Mouse (Mus musculus) layer of hippocampus, postnatal 36 days (tissue): Measurements from ENCODE around the gene Trmt44. TPM values are rescaled to one million over a fixed set of nuclear protein-coding genes. Genes with fewer than 3 reads are reported as not detected.

ENCODE experiments used
- DNase-seq, 2 experiments: peaks; one replicate each; pipeline ENCODE4 v3.0.0; 2022
- total RNA-seq, 2 experiments: library from RNA; stranded (reverse); gene quantifications; 2 replicates each; pipeline ENCODE4 v1.2.3; 2021

The Trmt44 gene
- total RNA-seq, 2 experiments from 2014 or later: 7.6 to 9.1 TPM

DNA sequence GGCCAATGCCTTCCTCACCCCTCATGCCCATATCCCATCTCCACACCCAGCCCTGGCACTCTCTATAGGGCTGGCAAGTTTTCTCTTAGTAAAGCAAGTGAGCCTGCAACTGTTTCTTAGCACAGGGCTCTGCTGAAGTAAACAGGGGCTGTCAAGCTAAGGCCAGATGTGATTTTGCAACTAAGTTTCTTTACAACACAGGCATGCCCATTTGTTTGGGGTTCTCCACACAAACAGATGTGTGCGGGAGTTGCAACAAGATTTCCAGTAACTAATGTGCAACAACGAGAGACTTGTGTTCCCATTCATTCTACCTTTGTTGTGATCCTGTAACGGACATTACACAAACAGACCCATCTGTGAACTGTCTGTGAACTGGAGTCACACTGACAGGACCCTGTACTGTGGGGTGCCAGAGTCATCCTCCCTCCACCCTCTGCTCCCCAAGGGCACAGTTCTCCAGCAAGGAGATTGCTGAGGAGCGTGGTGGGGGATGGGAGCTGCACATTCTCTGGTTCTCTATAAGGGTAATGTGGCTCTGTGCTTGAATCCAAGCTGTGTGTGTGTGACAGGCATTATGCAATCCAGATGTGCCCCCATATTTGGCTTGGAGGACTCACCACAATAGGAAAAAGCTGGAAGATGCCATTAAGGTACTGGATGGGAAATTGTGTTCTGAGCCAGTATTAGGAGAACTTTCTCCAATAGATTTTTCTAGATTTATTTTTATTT is 33.6 kb downstream of the Trmt44 start:
- no peak for DNase-seq

DNA sequence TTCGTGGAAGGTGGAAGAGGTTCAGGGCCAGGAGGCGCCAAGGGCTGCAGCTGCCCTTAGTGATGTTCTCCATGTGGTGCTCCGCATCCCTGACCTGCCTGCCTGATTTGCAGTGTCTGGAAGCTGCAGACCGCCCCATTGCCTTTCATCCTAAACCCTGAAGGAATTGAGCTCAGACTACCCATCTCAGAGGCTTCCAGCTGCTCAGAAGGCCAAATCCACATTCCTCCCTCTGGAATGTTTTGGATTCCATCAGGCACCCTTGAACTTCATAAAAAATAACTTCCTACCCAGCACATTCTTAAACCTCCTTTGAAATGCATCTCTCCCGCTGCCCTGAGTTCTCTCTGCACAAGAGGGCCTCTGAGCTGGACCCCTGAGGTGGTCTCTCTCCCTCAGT is 34.3 kb downstream of the Trmt44 start:
- no peak for DNase-seq

DNA sequence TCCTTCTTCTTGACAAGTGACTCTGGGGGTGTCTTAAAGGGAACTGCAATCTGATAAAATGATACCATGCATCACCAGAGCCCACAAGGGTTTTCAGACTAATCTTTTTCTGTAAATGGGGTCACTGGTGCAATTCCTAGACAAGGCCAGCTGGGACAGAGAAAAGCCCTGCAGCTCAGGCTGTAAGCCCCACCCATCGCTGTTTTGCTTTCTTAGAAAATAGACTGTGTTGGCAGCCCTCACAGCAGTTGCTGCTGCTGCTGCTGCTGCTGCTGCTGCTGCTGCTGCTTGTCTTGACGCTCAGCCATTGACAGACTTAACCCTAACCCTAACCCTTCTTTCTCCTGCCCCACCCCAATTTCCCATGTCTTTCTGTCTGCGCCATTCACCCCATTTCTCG is 35.3 kb downstream of the Trmt44 start:
- no peak for DNase-seq

DNA sequence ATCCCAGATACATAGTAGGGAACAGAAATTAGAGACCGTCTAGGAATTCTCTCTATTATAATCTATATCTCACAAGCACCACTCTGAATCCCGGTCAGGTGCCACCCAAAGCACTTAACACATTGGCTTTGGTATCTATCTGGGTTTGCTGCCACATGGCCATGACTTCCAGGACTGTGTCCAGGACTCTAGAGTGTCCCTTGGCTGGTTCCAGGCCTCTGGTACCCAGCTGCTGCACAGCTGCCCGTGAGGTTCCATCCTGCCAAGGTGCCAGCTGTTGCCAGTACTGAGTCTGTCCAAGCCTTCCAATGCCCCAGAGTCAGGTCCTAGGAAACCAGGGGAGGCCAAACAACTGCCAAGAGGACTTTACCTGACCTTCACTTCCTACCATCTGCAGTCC is 36.8 kb downstream of the Trmt44 start:
- DNase-seq: no peak

DNA sequence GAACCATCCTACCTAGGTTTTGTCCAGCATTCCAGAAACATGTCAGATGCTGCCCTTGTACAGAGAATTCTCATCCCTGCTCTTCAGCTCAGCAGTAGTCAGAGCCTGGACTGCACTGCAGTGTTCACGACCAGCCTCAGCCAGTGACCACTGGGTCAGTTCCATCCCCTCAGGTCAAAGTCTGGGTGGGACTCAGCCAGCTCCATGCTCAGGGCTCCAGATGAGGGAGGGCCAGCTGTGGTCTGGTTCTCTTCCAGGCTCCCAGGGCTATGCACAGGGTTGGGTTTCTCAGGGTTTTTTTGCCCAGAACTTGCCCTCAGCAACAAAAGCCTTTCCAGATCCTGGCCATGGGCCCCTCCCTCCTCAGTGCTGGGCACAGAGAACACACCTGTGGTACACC is 37.4 kb downstream of the Trmt44 start:
- DNase-seq: no peak

DNA sequence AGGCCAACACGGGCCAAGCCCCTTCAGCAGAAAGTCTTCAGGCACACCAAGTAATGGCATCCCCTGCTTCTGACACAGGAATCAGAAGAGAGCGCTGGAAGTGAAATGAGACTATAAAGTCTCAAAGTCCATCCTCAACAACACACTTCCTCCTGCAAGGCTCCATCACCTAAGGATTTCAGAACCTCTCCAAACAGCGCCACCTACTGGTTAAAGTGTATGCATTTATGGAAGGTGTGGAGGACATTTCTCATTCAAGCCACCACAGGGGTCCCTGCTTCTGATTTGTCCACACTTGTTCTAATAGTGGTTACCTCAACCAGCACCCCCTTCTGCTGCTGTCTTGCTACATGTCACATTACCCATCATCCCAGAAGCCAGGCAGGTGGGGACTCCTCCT is 38.6 kb downstream of the Trmt44 start:
- no peak for DNase-seq

DNA sequence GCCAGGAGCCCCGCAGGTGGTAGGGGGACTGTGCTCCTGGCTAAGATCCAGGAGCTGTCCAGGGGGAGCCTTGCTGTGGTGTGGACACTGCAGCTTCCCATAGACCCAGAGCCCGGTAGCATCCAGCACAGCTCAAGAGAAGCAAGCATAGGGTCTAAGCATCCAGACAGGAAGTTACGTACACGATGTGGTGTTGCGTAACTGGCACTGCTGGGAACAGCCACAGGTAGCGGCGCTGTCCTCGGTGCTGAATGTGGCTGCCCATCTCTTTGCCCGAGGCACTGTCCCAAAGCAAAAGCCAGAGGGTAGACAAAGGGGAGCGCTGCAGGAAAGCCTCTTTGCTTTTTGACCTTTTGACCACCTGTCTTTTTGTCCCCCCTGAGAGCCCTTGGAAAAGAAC is 43.3 kb downstream of the Trmt44 start:
- DNase-seq: no peak

DNA sequence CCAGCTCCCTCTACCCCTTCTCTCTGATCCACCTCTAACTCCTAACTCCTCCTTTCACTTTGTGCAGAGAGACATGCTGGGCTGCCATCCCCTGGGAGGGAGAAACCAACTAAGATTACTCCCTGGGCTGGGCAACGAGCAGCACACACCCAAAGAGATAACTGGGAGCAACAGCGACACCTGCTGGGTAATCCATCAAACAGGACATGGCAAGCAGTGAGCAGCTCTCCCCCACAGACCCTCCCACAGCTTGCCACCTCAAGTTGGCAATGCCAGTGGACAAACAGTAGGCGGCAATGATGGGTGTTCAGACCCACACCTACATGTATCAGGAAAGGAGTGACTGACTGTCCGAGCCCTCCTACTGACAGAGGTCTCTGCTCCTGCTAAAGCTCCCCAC is 44.4 kb downstream of the Trmt44 start:
- DNase-seq: peak; percentile 32 to 40

DNA sequence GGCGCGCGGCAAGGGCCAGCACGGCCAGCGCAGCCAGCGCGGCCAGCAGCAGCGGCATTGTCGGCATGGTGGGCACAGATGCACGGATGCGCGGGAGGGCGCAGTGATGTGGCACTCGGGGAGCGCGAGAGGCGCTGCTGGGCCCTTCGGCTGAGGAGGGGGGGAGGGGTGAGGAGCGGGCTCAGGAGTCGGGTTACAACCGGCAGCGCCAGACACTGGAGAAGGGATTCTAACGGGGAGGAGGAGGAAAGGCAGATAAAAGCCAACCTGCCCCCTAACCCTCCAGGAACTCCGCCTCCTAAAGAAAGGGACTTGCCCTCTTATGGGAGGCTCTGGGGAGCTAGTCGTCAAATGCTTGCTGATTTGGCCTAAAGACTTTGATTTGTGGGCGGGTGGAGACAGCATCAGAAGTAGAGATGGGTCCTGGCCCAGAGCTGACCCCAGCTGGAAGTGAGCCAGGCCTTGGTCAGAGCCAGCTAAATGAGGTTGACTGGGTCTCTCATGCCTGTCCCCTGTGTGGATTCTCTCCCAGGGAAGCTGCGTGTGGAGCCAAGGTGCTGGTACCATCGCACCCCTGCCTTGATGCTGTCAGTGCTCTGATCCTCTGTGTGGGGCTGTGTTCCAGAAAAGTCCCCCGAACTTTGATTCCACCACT is 49.3 kb downstream of the Trmt44 start, which contains the start of gene Cpz:
Gene Cpz (minus strand): TSS at position 230 of the 655 bp plus-strand sequence.
- DNase-seq: no peak

DNA sequence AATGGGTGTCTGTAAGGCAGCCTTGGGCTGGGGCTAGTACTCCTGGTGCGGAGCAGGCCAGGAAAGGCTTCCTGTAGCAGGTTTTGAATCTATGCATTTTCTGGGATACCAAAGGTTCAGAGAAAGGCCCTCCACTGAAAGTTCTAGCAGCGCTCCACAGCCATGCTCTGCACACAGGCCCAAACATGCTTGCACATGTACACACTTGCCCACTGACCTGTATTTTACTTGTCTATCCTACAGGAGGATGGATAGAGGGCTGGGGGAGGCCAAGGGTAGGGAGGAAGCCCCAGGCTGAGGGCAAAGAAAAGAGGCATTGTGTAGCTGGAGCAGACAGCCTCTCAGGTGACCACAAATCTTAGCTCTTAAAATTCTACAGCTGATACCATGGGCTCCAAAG is 50.5 kb downstream of the Trmt44 start:
- DNase-seq: no peak

DNA sequence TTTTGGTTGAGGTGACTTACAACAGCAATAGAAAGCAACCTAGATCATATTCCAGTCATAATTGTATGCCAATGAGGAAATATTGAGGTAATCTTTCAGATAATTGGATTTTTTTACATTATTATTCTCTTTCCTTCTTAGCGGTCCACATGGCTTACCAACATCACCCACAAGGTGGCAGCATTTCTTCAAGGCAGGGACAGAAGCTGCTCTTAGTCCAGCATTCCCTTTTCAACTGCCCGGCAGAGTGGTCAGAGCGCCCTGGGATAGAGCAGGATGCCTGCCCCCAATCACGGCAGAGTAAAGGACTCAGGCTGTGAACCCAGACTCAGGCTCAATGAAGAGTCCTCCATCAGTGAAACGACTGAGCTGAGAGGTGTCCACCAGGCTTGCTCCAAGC is 51.1 kb downstream of the Trmt44 start:
- DNase-seq: peak; percentile 26 to 58

DNA sequence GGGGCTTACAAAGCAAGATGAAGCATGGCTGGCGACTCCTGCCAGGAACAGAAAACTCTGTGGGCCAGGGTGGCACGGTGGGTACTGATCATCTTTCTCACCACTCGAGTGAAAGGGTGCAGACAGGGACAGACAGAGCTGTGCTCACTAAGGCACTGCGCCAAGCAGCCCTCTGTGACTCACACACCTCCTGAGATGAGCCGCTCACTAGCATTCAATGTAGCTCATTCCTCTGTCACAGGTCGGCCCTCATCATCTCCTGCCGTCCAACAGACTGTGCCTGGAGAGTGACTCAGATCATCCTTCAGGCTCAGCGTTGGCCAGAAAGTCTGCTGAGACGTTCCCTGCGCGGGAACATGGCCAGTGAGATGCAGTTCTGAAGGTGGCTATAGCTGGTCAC is 58.1 kb downstream of the Trmt44 start:
- no peak for DNase-seq

DNA sequence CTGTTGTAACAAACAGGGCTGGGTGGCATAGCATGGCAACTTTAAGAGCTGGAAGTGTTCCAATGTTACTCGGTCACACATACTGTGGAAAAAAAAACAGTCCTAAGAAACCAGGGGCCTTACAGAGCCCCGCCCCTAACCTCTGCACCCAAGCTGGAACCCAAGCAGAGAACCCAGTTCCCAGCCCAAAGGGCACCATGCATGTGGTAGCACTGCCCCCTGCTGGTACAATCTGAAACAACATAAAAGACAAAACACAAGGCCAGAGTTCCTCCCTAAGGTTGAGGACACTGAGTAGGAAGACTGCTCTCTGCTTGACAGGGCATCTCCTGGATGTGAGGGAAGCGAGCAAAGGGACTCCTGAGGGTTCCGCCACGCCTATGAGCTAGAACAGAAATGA is 64.3 kb downstream of the Trmt44 start:
- peak; percentile 22 to 49 for DNase-seq

Other genes starting within 250 kb of the Trmt44 start
- gene Hmx1, start 186.0 kb downstream of the Trmt44 start, total RNA-seq: not detected
- gene Cpz, start 49.4 kb downstream of the Trmt44 start, total RNA-seq: under 1 TPM; 0.15 TPM
- 10 to 100 TPM; 26.3 to 28.8 TPM for gene Acox3, start 8.0 kb upstream of the Trmt44 start, total RNA-seq
- gene Htra3, start 104.7 kb upstream of the Trmt44 start, total RNA-seq: 1 to 10 TPM; 3.8 to 7.3 TPM
- 1 to 10 TPM; 1.6 to 2.7 TPM for gene Sh3tc1, start 164.9 kb upstream of the Trmt44 start, total RNA-seq
- 100 to 1,000 TPM; 128 to 145 TPM for gene Ablim2, start 182.8 kb upstream of the Trmt44 start, total RNA-seq